9 mouse cellular contexts compared by ENCODE assay signal in the genomic region with DNA sequence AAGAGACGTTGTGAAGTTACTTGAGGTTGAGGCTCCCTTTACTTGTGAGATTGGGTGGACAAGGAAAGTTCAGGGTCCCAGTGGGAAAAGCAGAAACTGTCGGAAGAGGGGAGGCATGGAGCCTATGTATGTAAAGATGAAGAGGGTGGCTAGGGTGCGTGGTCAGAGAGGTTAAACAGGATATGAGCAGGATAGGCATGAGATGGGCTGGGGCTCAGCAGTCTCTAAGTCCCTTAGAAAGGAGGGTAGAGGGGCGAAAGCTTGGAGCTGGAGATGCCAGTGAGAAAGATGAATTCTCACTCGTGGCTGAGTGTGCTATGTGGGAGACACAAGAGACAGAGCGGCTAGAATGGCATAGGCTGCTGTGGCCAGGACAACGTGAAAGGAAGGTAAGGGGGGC. TPM values are rescaled to one million over a fixed set of nuclear protein-coding genes. Genes with fewer than 3 reads are reported as not detected.
DNase-seq lines count a peak whose midpoint lies in the region; ATAC-seq and TF ChIP-seq lines count a peak whose summit lies in the region.
"Had no signal": no experiment of that assay in that cellular context is flagged by ENCODE, and none has a peak within 500 bp of the region (broad histone marks: within the 10 kb centered on the region; RNA-seq: fewer than 3 reads in every experiment).

A gene (plus strand): TSS at position 301 of the 400 bp plus-strand sequence.

- ATAC-seq in heart, postnatal 0 days (ENCODE audit: insufficient read depth, low read depth) = no peak
- ATAC-seq in hindbrain, embryonic 14.5 days (ENCODE audit: low FRiP score) = no peak; the same call in 1 of the 2 replicates
- no peak for ATAC-seq in midbrain, embryonic 14.5 days (ENCODE audit: low FRiP score, low TSS enrichment)

- no peak within 1 kb of the TSS for H3K27ac ChIP-seq in heart, postnatal 0 days (ENCODE audit: low read depth)
- peak within 1 kb of the TSS; percentile 47 for H3K27ac ChIP-seq in cortical plate, adult 2 months (ENCODE audit: insufficient read depth, low read length)
- peak within 1 kb of the TSS; percentile 95 for H3K27ac ChIP-seq in hindbrain, embryonic 14.5 days
- H3K27ac ChIP-seq in midbrain, embryonic 14.5 days (replicated peaks; ENCODE audit: low read depth, low read length) = peak within 1 kb of the TSS; percentile 90

- no peaks in the 10 kb centered on the region for H3K9me3 ChIP-seq in heart, postnatal 0 days (replicated peaks; ENCODE audit: control insufficient read depth, low read length)
- H3K9me3 ChIP-seq in hindbrain, embryonic 14.5 days (ENCODE audit: control insufficient read depth, low read length) = no peaks in the 10 kb centered on the region
- no peaks in the 10 kb centered on the region for H3K9me3 ChIP-seq in midbrain, embryonic 14.5 days (ENCODE audit: control insufficient read depth, low read length)

- peaks cover 73% of the 10 kb centered on the region for H3K27me3 ChIP-seq in heart, postnatal 0 days (ENCODE audit: control insufficient read depth, insufficient read depth, low read length)
- peaks cover 32% of the 10 kb centered on the region for H3K27me3 ChIP-seq in hindbrain, embryonic 14.5 days (ENCODE audit: control insufficient read depth, insufficient read depth, low read length)
- peaks cover 42% of the 10 kb centered on the region for H3K27me3 ChIP-seq in midbrain, embryonic 14.5 days (ENCODE audit: control insufficient read depth, insufficient read depth, low read length)

- TF ChIP-seq EP300 in heart, postnatal 0 days (IDR thresholded peaks at IDR 0.05; ENCODE audit: low read depth) = no peak

- H3K4me2 ChIP-seq in heart, postnatal 0 days (ENCODE audit: low read depth, low read length) = peak within 1 kb of the TSS; percentile 88
- peak within 1 kb of the TSS; percentile 97 for H3K4me2 ChIP-seq in hindbrain, embryonic 14.5 days (replicated peaks)
- peak within 1 kb of the TSS; percentile 87 for H3K4me2 ChIP-seq in midbrain, embryonic 14.5 days (ENCODE audit: low read length)

- no peak for DNase-seq in heart, postnatal 0 days (ENCODE audit: low spot score)
- no peak for DNase-seq in heart, postnatal 14 days
- DNase-seq in hindbrain, embryonic 14.5 days (ENCODE audit: low spot score) = no peak
- no peak for DNase-seq in midbrain, embryonic 14.5 days
- no peak for DNase-seq in retina, embryonic 14.5 days (ENCODE audit: low spot score)
- no peak for DNase-seq in gastrocnemius, adult 8-10 months (ENCODE audit: low spot score in 2 of 2)
- DNase-seq in layer of hippocampus, postnatal 10 days (ENCODE audit: low spot score in 2 of 2) = no peak

- peak within 1 kb of the TSS; percentile 52 for H3K4me3 ChIP-seq in heart, postnatal 0 days (ENCODE audit: low read depth, low read length)
- peak within 1 kb of the TSS; percentile 39 for H3K4me3 ChIP-seq in cortical plate, adult 2 months (ENCODE audit: insufficient read depth, low read length)
- H3K4me3 ChIP-seq in hindbrain, embryonic 14.5 days (replicated peaks; ENCODE audit: low read length) = peak within 1 kb of the TSS; percentile 63
- peak within 1 kb of the TSS; percentile 55 for H3K4me3 ChIP-seq in midbrain, embryonic 14.5 days (replicated peaks; ENCODE audit: low read depth, low read length)

- TF ChIP-seq POLR2A in cortical plate, adult 2 months (IDR thresholded peaks at IDR 0.05; ENCODE audit: extremely low read depth, insufficient read depth, low read length) = no peak

- intact Hi-C loops in heart, postnatal 14 days (cut with DNase I) = no loop called here

- whole genome bisulfite sequencing in heart, postnatal 0 days = 35% methylated on average over 7 of the region's 7 CpGs
- WGBS in hindbrain, embryonic 14.5 days = 24% methylated on average over 7 of the region's 7 CpGs
- WGBS in midbrain, embryonic 14.5 days = 16% methylated on average over 7 of the region's 7 CpGs

- TF ChIP-seq CTCF in heart, postnatal 0 days (IDR thresholded peaks at IDR 0.05; ENCODE audit: low read depth) = no peak
- TF ChIP-seq CTCF in cortical plate, adult 2 months (IDR thresholded peaks at IDR 0.05; ENCODE audit: extremely low read depth, insufficient read depth, low read length) = no peak

- H3K4me1 ChIP-seq in heart, postnatal 0 days (ENCODE audit: control insufficient read depth, insufficient read depth) = peaks cover 4% of the 10 kb centered on the region; the same call in 1 of the 2 replicates
- peaks cover 4% of the 10 kb centered on the region for H3K4me1 ChIP-seq in cortical plate, adult 2 months (ENCODE audit: control insufficient read depth, insufficient read depth, low read length)
- H3K4me1 ChIP-seq in hindbrain, embryonic 14.5 days (replicated peaks; ENCODE audit: control insufficient read depth, insufficient read depth, low read length) = peaks cover 9% of the 10 kb centered on the region; the same call in 1 of the 2 replicates
- peaks cover 13% of the 10 kb centered on the region for H3K4me1 ChIP-seq in midbrain, embryonic 14.5 days (ENCODE audit: control insufficient read depth, insufficient read depth, low read length)

- H3K36me3 ChIP-seq in heart, postnatal 0 days (replicated peaks; ENCODE audit: control insufficient read depth, insufficient read depth, low read length) = no peaks in the 10 kb centered on the region
- H3K36me3 ChIP-seq in hindbrain, embryonic 14.5 days (replicated peaks; ENCODE audit: control insufficient read depth, insufficient read depth) = 0 out of 2 replicates have a peak, but pooled peaks cover 1% of the 10 kb centered on the region
- no peaks in the 10 kb centered on the region for H3K36me3 ChIP-seq in midbrain, embryonic 14.5 days (ENCODE audit: control insufficient read depth, insufficient read depth, low read length)

- H3K9ac ChIP-seq in heart, postnatal 0 days (replicated peaks; ENCODE audit: low read depth, low read length) = peak within 1 kb of the TSS; percentile 8
- peak within 1 kb of the TSS; percentile 85 for H3K9ac ChIP-seq in hindbrain, embryonic 14.5 days
- H3K9ac ChIP-seq in midbrain, embryonic 14.5 days (replicated peaks; ENCODE audit: low read length) = peak within 1 kb of the TSS; percentile 77

RNA-seq across cellular contexts. Expression of the gene that starts here (rescaled TPM):
- not detected in 2 replicates for total RNA-seq in heart, postnatal 0 days (2014; rRNA removed; ENCODE audit: low replicate concordance)
- not detected in 2 replicates for polyA plus RNA-seq in heart, postnatal 0 days (2015; fragmentation: Nextera tagmentation; extraction: Ambion mirVana)
- not detected for total RNA-seq in heart, postnatal 14 days (2021)
- 5.3 and 7.4 TPM in 2 replicates for polyA plus RNA-seq in cortical plate, adult 2 months (2012; rRNA removed)
- polyA plus RNA-seq in hindbrain, embryonic 14.5 days (2014; fragmentation: Nextera tagmentation; extraction: Ambion mirVana) = 6.0 and 6.1 TPM in 2 replicates
- 2.4 and 5.3 TPM in 2 replicates for polyA plus RNA-seq in midbrain, embryonic 14.5 days (2014; fragmentation: Nextera tagmentation; extraction: Ambion mirVana)
- not detected for total RNA-seq in gastrocnemius, adult 8-10 months (2022)
- 1 to 10 TPM; 4.5 to 5.8 TPM for total RNA-seq in layer of hippocampus, postnatal 10 days (2021)
- total RNA-seq: MEL had no signal

Comparison
In these comparisons a context has a peak if more than half of its experiments do, and no peak if none do; other contexts are left out.
1. H3K9ac ChIP-seq: peak in every context shown above with its lines; median percentile 85 in hindbrain, embryonic 14.5 days; 77 in midbrain, embryonic 14.5 days; 8 in heart, postnatal 0 days.